Mouse (Mus musculus): ENCODE measurements around the gene Wnk2.

DNA sequence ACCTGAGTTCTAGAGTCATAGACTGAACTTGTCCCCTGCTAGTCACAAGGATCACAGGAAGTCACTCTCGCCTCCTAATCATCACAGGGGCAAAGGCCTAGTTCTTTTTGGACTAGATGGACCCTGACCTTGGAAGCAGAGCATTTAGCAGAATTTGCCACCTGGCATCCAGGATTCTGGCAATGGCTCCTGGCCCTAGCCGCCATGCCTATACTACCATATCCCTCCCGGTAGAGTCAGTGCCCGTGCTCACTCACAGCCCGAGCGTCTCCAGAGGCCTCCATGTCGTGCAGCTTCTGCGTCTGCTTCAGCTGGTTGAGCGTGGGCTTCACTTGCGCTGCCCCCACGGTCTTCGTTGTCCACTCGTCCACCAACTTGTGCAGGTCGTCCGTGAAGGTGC, 105.4 kb downstream of the Wnk2 start:
- no peak for TF ChIP-seq MAX (IDR thresholded peaks at IDR 0.05; ENCODE audit: low read depth)
- TF ChIP-seq USF1 (IDR thresholded peaks at IDR 0.05; ENCODE audit: low read depth): no peak
- TF ChIP-seq MYOG (IDR thresholded peaks at IDR 0.05; ENCODE audit: control insufficient read depth in 1 of 3, insufficient read depth in 1 of 3, insufficient read length in 2 of 3, low read depth in 2 of 3): no peak
- TF ChIP-seq POLR2A (IDR thresholded peaks at IDR 0.05; ENCODE audit: insufficient read length, low read depth): no peak
- TF ChIP-seq CEBPB (IDR thresholded peaks at IDR 0.05; ENCODE audit: insufficient read depth, poor library complexity, severe bottlenecking): no peak
- no peak for TF ChIP-seq MYOD1 (IDR thresholded peaks at IDR 0.05; ENCODE audit: control insufficient read depth in 1 of 3, insufficient read length in 2 of 3, low read depth in 2 of 3)
- no peak for TF ChIP-seq E2F4 (IDR thresholded peaks at IDR 0.05; ENCODE audit: insufficient read depth)
- no peak for TF ChIP-seq POLR2AphosphoS2 (IDR thresholded peaks at IDR 0.05; ENCODE audit: insufficient read length, low read depth)
- no peak for TF ChIP-seq TCF3 (IDR thresholded peaks at IDR 0.05; ENCODE audit: insufficient read length, low read depth)
- TF ChIP-seq TCF12 (IDR thresholded peaks at IDR 0.05; ENCODE audit: insufficient read depth, poor library complexity, severe bottlenecking): no peak
